Mouse (Mus musculus): ENCODE results near the gene Cyp4f39. TPM values are rescaled to one million over a fixed set of nuclear protein-coding genes. Genes with fewer than 3 reads are reported as not detected.

Cyp4f39 gene
- 10 to 100 TPM in 1 of 2 experiments, 1 to 10 TPM in 1; 2.2 to 14.1 TPM for total RNA-seq (2021)
- long read RNA-seq, experiment 1, partial matches to known transcripts = 0 of 1 reads
- long read RNA-seq, experiment 1, other reads (novel, unspliced or antisense) = 0 of 1 reads
- long read RNA-seq, experiment 2, partial matches to known transcripts = 0 of 6 reads
- long read RNA-seq, experiment 2, other reads (novel, unspliced or antisense) = 1 of 6 reads

DNA sequence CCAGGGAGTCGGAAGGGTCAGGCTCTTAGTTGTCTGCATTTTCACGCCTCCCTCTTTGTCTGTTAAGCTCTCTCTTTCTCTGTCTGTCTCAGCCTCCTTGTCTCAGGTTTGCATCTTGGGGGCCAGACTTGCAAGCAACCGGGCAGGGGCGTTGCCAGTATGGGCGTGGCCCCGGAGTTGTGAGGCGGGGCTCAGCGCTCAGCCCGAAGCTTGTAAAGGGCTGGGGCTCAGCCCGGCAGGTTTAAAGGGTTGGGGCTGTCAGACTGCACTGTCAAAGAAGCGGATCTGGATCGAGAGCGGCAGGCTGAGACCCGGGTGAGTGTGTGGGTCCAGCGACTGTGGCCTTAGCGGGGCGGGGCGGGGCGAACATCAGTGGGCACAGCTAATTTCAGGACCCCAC lies at the start of gene Cyp4f39:
Gene Cyp4f39 (plus strand): TSS at position 242 of the 400 bp plus-strand sequence.
- DNase-seq (ENCODE audit: low spot score) = peak; percentile 9

DNA sequence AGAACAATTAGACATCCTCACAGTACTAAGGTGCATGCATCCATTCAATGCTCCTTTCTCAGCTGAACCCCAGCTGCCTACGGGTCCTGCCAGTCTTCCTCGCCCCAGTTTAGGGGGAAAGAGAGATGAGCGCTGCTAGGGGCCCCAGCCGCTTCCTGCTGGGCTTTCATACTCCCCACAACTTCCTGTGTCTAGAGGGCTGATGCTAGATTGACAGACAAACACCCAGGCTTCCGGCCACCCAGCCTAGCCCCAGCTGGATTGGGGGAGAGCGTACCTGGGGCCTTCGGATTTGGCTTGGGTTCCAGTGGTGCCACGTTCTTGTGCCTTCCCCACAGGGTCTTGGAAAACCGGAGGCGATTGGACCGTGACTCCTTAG lies 49.8 kb upstream of the Cyp4f39 start:
- DNase-seq (ENCODE audit: low spot score) = no peak

DNA sequence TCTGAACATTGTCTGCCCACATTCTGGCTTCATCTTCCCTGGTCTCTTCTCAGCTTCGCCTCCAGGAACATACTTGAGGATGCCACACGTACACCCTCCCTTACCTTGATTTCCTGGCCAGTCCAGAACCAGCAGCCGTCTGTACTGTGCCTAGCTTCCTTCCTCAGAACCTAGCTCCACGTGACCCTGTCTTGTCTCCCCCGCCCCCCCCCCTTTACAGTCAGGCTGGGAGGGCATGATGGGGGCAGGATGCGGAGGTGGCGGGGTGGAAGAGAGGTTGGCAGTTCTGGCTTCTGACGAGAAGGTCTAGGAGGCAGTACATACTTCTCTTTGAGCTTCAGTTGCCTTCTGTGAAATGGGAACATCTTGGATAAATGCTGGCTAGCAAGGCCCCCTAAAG lies 49.1 kb upstream of the Cyp4f39 start, which contains the start of gene Rasal3:
Gene Rasal3 (minus strand): TSS at position 167 of the 400 bp plus-strand sequence.
- DNase-seq (ENCODE audit: low spot score) = no peak

DNA sequence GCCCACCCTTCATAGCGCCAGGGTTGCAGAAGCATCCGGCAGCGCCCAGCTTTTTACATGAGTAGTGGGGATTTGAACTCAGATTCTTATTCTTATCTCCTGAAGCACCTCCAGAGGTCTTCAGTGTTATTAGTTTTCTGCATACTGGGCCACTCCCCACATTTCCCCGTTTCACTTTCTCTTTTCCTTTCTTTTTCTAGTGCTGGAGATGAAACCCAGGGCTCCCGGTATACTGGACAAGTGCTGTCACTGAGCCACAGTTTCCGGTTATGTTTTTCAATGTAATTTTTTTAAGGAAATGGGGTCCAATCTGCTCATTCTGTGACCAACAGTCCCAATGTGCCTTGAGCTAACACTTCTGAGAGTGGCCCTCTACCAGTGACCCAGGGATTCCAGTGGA lies 40.6 kb upstream of the Cyp4f39 start:
- no peak for DNase-seq (ENCODE audit: low spot score)

DNA sequence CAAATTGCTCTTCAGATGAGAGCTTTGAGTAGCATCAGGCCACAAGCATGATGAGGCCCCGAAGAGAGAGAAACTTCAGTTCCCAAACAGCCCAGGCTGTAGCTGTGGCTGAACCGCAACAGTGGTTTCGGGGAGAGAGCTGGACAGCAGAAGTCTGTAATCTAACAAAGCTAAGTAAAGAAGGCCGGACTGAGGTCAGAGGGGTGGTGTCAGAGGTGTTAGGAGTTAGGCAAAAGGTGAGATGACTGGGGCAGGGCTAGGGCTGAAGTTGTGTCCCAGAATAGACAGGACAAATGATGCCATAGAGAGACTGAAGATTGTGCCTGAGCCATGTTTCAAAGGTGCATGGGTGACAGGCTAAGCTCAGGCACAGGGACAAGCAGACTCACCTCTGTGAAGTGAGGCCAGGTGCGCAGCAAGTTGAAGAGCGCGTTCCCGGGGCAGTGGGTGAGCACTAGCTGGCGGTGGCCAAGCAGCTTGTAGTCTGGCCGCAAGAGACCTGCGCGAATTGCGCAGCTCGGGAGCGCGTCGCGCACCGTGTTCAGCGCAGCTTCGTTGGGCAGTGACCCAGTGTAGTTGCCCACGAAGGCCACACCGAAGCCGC lies 37.0 kb upstream of the Cyp4f39 start:
- DNase-seq (ENCODE audit: low spot score) = no peak

DNA sequence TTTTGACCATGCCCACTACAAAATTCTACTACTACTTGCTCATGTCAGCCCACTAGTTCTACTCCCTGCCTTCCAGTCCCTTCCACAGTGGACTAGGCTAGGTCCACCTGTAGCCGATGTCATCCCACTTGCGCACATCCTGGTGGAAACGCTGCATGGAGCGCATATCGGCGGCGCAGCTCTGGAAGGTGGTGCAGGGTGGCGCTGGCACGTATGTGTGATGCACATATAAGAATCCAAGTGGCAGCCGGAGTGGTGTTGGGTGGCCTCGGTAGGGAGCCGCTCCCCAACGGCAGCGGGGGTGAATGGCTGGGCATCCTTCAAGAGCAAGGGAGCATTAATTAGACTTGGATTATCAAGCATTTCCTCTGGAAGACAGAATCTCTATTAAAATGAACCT lies 35.8 kb upstream of the Cyp4f39 start:
- DNase-seq (ENCODE audit: low spot score) = no peak

DNA sequence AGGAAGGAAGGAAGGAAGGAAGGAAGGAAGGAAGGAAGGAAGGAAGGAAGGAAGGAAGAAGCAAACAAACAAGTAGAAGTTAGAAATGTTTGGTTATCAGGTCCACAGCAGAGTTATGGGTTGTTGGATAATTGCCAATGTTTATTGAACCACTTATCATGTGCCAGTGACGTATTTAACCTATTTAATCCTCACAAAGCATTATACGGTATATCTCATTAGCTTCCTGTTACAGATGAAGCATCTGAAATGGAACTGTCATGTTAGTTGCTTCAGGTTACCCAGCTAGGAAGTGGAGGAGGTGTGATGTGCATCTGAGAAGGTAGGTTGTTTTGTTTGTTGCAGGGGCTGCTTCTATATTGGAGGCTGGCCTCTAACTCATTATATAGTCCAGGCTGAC lies 32.5 kb upstream of the Cyp4f39 start:
- no peak for DNase-seq (ENCODE audit: low spot score)

DNA sequence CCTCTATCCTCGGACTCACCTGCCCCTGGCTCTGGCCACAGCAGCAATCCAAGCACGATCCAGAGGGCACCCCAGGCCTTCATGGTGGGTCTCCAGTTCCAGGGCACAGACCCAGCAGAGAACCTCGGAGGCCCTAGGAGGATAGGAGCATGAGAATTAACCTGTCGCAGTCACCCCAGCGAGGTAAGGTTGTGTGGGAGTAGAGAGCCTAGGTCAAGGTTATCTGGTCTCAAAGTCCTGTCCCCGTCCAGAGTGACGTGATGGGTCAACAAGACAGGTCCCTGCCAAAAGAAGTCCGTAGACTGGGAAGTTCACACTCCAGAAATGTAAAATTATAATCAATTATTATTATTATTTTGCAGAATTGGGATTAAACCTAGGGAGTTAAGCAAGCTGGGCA lies 31.7 kb upstream of the Cyp4f39 start:
- no peak for DNase-seq (ENCODE audit: low spot score)

DNA sequence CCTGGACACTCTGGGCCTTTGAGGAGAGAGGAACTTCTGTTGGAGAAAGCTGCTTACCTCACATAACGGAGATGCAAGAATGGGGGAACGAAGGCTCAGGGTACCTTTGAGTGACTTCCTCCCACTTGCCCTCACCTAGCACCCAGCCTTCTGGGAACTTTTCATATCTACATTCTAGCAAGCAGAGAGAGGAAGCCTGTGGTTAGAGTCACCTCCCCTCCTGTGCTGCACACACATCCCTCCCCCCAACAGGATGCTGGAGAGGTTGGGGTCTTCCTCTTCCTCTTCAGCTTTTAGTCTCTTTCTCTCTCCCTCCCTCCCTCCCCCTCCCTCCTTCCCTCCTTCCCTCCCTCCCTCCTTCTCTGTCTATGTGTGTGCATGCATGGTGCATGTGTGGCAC lies 28.5 kb upstream of the Cyp4f39 start, which contains the start of gene Pglyrp2:
Gene Pglyrp2 (minus strand): TSS at position 134 of the 400 bp plus-strand sequence.
- DNase-seq (ENCODE audit: low spot score) = no peak

DNA sequence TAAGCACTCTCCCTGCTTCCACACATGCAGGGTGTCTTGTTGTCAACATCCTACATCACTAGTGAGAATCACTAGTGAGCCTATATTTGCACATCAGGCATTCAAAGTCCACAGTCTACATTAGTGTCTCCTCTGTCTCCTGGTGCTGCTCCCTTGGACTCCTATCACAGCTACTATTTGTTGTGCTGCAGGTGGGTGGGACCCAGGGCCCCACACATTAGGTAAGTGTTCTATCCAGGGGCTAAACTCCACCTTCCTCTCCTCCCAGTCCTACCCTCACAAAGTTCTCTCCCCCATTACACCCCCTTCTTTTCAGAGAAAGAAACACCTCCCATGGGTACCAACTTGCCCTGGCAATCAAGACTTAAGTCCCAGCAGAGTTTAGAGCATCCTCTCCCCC lies 25.9 kb upstream of the Cyp4f39 start:
- no peak for DNase-seq (ENCODE audit: low spot score)

DNA sequence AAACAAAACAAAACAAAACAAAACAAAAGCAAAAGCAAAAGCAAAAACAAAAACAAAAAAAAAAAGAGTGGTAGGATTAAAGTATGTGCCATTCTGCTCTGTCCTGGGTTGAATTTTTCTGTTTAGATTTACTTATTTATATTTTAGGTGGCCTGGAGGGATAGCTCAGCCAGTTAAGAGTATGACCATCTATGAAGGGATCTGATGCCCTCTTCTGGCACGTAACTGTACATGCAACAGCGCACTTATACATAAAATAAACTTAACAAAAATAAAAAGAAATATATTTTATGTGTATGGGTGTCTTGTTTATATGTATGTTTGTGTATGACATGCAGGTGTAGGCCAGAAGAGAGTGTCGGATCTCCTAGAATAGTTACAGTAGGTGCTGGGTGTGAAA lies 20.6 kb upstream of the Cyp4f39 start:
- DNase-seq (ENCODE audit: low spot score) = no peak

DNA sequence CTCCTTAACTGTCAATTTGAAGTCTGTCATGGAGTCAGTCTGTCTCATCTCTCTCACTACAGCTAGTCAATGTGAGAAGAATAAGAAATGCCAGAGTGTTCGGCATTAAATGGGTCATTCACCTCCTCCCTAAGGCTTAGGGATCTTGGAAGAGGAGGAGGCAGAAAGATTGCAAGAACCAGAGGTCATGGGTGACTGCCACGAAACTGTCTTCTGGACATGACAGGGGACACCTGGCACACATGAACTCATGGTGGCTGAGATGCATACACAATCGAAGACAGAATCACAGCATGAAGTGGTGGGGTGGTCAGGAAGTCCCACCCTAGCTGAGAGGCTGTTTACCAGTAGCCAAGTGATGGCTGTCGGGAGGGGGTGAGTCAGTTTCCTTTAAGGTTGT lies 18.2 kb upstream of the Cyp4f39 start:
- no peak for DNase-seq (ENCODE audit: low spot score)

DNA sequence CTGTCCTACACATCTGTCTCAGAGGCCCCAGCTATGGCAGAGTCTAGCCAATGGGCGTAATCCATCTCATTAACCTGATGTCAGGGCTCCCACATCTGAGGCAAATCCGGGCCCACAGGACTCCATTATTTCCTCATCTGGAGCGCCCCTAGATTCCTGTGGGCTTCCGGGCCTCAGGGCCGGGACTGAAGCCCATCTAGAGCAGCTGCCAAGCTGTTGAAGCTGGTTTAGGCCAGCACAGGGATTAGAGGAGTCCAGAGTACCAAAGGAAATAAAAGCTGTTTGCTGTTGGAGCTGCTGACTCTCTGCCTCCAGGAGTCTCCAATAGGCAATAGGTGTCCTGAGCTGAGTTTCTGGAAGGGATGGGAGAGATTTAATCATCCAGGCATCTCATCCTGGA lies 17.4 kb upstream of the Cyp4f39 start:
- no peak for DNase-seq (ENCODE audit: low spot score)

DNA sequence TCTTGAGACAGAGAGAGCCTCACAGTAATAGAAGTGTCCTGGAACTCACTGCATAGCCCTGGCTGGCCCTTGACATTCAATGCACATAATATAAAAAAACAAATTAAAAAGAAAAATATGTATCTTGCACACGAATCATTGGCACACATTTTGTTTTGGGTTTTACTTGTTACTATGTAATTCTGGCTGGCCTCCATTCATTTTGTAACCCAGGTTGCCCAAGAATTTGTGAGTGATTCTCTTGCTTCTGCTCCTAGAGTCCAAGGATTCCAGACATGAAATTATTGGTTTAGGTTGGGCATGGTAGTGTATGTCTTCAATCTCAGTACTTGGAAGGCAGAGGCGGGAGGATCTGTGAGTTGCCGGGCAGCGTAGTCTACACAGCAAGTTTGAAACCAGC lies 15.4 kb upstream of the Cyp4f39 start:
- DNase-seq (ENCODE audit: low spot score) = no peak

DNA sequence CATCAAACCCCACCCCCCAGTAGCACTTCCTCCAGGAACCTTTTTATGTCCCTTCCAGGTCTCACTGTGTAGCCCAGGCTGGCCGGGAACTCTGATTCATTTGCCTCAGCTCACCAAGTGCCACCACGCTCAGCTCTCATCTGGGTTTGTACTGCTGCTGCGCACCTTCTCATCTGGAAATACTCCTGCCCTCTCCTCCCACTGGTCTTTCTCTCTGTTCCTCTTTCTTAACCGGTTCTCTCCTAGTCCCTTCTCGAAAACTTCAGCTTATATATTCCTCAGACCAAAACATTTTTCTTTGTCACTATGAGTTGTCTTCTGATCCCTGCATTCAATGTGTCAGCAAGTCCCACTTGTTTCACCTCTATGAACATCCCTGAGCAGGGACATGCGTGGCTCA lies 9.3 kb upstream of the Cyp4f39 start:
- no peak for DNase-seq (ENCODE audit: low spot score)

DNA sequence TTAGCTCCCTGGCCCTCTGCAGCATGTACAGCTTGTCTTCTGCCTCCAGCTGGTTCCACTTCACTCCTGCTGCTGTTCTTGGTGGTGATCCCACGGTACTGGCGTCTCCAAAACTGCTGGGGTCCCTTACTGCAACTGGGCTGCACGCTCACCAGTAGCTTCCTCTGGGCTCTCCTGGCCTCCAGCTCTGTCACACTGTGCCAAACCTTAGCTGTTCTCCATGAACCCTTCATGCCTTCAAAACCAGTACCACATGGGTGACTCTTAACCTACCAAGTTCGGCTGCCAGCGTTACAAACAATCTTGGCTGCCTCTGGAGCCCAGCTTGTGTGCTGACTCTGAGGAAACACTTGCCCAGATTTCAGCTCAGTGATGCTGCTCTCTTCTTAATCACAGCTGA lies 7.5 kb upstream of the Cyp4f39 start:
- DNase-seq (ENCODE audit: low spot score) = peak; percentile 38

DNA sequence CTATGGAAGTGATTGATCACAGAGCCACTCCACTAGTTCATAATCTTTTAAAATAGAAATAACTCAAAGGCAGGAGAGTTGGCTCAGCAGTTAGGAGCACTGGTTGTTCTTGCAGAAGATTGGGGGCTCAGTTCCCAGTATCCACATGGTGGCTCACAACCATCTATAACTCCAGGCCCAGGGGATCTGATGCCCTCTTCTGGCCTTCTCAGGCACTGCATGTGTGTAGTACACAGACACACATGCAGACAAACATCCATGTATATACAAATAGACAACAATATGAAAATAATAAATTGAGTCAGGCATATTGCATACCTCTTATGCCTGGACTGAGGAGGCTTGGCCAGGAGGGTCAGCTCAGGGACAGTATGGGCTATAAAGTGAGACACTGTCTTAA lies 5.3 kb upstream of the Cyp4f39 start:
- no peak for DNase-seq (ENCODE audit: low spot score)

DNA sequence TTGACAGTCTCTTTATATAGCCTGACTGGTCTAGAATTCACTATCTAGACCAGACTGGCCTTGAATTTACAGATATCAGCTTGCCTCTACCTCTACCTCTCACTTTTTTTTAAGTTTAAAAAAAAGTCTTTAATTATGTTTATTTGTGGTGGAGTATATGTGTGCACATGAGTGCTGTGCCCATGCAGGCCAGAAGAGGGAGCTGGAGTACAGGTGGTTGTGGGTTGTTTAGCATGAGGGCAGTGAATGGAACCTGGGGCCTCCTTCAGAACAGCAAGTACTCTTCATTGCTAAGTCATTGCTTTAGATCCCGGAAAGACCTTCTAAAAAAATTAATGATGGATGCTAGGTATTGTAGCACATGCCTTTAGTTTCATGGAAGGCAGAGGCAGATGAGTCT lies 3.5 kb upstream of the Cyp4f39 start:
- DNase-seq (ENCODE audit: low spot score) = no peak

DNA sequence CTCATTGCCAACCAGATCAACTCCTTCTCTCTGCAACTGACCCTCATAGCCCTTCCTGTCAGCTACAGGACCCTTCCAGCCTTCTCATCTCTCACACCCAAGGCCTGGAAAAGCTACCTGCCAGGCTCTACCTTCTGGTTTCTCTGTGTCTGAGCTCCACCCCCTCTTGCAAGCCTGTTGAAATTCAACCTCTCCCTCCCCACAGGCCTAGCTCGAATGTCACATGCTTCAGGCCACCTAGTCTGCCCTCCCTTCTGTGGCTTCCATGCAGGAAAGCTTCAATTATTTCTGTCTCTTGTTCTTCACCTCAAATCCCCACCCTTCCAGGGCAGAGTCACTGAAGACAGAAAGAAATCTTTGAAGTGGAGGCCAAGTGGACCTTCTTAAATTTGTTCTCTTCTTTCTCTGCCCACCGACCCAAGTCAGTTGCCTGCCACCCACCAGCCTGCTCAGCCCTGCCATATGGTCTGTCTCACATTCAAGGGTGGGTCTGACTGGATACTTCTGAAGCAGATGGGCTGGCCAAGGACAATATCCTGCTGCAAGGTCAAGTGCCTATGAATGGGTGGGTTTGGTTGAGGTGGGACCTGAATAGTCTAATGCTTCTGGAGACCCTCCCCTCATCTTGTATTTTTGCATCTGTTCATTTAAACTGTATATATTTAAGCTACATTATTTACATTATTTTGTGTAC lies 1.5 kb upstream of the Cyp4f39 start:
- no peak for DNase-seq (ENCODE audit: low spot score)

DNA sequence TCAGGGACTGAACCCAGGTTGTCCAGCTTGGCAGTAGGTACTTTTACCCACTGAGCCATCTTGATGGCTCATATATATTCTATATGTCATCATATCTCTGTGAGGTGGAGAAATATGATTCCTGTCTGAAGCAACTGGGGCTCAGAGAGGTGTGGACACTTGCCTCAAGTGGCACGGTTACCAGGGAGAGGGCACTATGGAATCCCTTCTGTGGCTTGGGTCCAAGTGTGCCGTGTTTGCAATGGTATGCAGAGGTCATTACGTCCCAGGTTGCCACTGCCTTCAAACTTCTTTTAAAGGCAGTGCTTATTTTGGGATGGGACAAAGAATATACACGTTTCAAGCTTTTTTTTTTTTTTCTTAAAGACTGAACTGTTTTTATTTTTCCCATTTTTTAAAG lies 1.7 kb downstream of the Cyp4f39 start:
- DNase-seq (ENCODE audit: low spot score) = no peak

DNA sequence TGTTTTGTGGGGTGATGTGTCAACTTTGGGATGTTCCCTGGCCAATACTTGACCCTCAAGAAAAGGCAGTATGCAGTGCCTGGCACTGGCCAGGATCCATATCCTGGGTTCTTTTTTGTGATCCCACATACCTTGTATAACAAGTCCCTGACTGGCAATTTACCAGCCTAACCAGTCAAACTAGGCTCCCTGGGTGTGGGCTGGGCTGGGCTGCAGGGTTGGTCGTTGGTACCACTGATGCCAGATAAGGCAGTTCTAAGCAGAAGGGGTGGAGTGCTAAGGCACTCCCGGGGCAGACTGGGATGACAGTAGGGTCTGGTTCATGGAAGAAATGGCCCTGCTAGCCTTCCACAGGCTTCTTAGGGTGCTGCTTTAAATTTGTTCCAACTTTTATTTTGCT lies 2.5 kb downstream of the Cyp4f39 start:
- no peak for DNase-seq (ENCODE audit: low spot score)

DNA sequence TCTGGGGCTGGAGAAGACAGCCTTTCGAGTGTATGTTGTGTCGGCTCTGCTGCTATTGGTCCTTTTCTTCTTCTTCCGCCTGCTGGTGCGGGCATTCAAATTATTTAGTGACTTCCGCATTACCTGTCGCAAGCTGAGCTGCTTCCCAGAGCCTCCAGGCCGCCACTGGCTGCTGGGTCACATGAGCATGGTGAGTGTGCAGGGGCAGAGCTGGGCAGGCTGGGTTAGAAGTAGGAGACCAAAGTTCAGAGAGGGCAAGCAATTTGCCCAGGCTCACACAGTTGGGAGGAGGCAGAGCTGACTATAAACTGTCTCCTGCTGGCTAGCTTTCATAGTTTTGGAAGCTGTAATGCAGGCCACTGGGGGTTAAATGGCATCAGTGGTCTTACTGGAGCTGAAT lies 16.0 kb downstream of the Cyp4f39 start:
- no peak for DNase-seq (ENCODE audit: low spot score)

DNA sequence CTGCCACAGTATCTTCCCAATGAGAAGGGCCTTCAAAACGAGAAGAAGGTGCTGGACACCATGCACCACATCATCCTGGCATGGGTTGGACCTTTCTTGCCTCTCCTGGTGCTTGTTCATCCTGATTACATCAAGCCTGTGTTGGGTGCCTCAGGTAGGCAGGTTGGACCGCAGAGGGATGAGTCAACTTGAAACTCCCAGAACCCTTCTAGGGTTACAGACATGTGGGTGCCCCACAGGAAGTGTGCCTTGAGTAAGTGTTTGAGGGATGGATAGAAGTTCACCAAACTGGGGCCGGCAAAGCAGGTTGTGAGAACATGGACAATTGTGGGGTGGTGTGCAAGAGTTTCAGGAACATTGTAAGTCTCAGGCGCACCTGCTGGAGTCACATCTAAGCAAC lies 18.3 kb downstream of the Cyp4f39 start:
- DNase-seq (ENCODE audit: low spot score) = no peak

All from gastrocnemius, adult 18-20 months (tissue).